ENCODE assay signal across 9 mouse cellular contexts in the genomic region with DNA sequence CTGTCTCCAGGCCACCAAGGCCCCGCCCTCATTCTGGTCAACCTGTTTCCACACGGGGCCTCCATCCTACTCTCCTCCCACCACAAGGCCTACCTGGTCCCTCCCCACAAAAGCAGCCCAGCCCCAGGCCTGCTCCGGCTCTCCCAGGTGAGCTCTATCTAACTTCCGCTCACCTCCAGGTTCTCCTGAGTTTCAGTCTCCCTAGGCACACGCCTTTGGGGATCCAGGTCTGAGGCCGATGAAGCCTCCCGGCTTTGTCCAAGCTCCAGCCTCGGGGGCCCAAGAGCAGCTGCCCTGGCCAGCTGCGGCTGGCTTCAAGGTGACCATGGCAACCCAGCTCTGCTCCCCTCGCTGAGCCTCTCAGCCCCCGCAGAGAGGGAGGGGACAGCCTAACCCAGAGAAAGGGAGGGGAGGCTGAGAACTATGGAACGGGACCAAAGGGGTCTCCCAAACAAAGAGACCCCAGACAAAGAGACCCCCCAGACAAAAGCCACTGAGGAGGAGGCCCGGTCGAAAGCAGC. TPM values are rescaled to one million over a fixed set of nuclear protein-coding genes. Genes with fewer than 3 reads are reported as not detected.
DNase-seq lines count a peak whose midpoint lies in the region; ATAC-seq lines count a peak whose summit lies in the region.
"Had no signal": no experiment of that assay in that cellular context is flagged by ENCODE, and none has a peak within 500 bp of the region (broad histone marks: within the 10 kb centered on the region; RNA-seq: fewer than 3 reads in every experiment).

No protein-coding gene starts in this region.

- ATAC-seq in hindbrain, embryonic 16.5 days: peak; percentile 57
- no peak for ATAC-seq in liver, embryonic 13.5 days (ENCODE audit: low read depth)
- no peak for ATAC-seq in frontal cortex, adult (ENCODE audit: low TSS enrichment)
- ATAC-seq in megakaryocyte, adult 5-6 weeks (ENCODE audit: poor library complexity, severe bottlenecking): no peak

- H3K4me1 ChIP-seq in hindbrain, embryonic 16.5 days (ENCODE audit: control insufficient read depth, insufficient read depth, low read depth, low read length): peaks cover 33% of the 10 kb centered on the region
- peaks cover 31% of the 10 kb centered on the region for H3K4me1 ChIP-seq in liver, embryonic 13.5 days (replicated peaks)

- no peaks in the 10 kb centered on the region for H3K9me3 ChIP-seq in hindbrain, embryonic 16.5 days (ENCODE audit: control insufficient read depth, low read length)
- H3K9me3 ChIP-seq in liver, embryonic 13.5 days (replicated peaks): no peaks in the 10 kb centered on the region

- H3K4me2 ChIP-seq in hindbrain, embryonic 16.5 days (ENCODE audit: low read length): peak overlapping the region; percentile 62
- peak overlapping the region; percentile 12 for H3K4me2 ChIP-seq in liver, embryonic 13.5 days

- H3K27ac ChIP-seq in hindbrain, embryonic 16.5 days (ENCODE audit: low read depth, low read length): peak overlapping the region; percentile 93
- H3K27ac ChIP-seq in liver, embryonic 13.5 days: no peak overlapping the region
- H3K27ac ChIP-seq: liver, embryonic 14.5 days had no signal

- no peaks in the 10 kb centered on the region for H3K27me3 ChIP-seq in hindbrain, embryonic 16.5 days (replicated peaks; ENCODE audit: control insufficient read depth, insufficient read depth, low read length)
- H3K27me3 ChIP-seq in liver, embryonic 13.5 days: peaks cover 79% of the 10 kb centered on the region

- H3K36me3 ChIP-seq in hindbrain, embryonic 16.5 days (ENCODE audit: control insufficient read depth, insufficient read depth, low read length): no peaks in the 10 kb centered on the region
- no peaks in the 10 kb centered on the region for H3K36me3 ChIP-seq in liver, embryonic 13.5 days

- H3K4me3 ChIP-seq in hindbrain, embryonic 16.5 days (ENCODE audit: low read length): peak overlapping the region; percentile 76
- 0 out of 2 replicates have a peak overlapping the region, but pooled peaks have one; percentile 12 for H3K4me3 ChIP-seq in liver, embryonic 13.5 days (replicated peaks)

- peak; percentile 56 to 63 for DNase-seq in layer of hippocampus, postnatal 10 days (ENCODE audit: low spot score in 2 of 2)
- DNase-seq in layer of hippocampus, adult 9-11 months: no peak
- peak; percentile 93 for DNase-seq in embryo, embryonic 11 days
- DNase-seq in liver, embryonic 13.5 days: no peak
- peak; percentile 58 for DNase-seq in yolk sac, embryonic 10.5 days (ENCODE audit: low spot score)

- H3K9ac ChIP-seq in hindbrain, embryonic 16.5 days (ENCODE audit: low read depth, low read length): peak overlapping the region; percentile 78
- H3K9ac ChIP-seq in liver, embryonic 13.5 days: no peak overlapping the region
- H3K9ac ChIP-seq: liver, embryonic 14.5 days had no signal

- 3% methylated on average over 14 of the region's 14 CpGs for WGBS in hindbrain, embryonic 16.5 days
- 8% methylated on average over 14 of the region's 14 CpGs for WGBS in liver, embryonic 13.5 days (ENCODE audit: insufficient replicate concordance)

RNA-seq across cellular contexts. Expression of a gene that starts 0.6 kb away (rescaled TPM):
- 10 to 100 TPM; 49.8 to 50.5 TPM for total RNA-seq in layer of hippocampus, postnatal 10 days (2021)
- 87.1 and 106 TPM in 2 replicates for polyA plus RNA-seq in hindbrain, embryonic 16.5 days (2015; fragmentation: Nextera tagmentation; extraction: Ambion mirVana)
- polyA plus RNA-seq in liver, embryonic 13.5 days (2015; fragmentation: Nextera tagmentation; extraction: Ambion mirVana): 2.9 and 3.7 TPM in 2 replicates
- 0.91 and 1.0 TPM in 2 replicates for total RNA-seq in megakaryocyte, adult 5-6 weeks (2015)
- 0.49 and 1.0 TPM in 2 replicates for total RNA-seq in megakaryocyte, adult 5-6 weeks (2017)

RNA-seq across cellular contexts. Expression of a gene that starts 30.3 kb away (rescaled TPM):
- total RNA-seq in layer of hippocampus, postnatal 10 days (2021): 10 to 100 TPM; 23.3 to 24.4 TPM
- polyA plus RNA-seq in hindbrain, embryonic 16.5 days (2015; fragmentation: Nextera tagmentation; extraction: Ambion mirVana): 27.8 and 28.1 TPM in 2 replicates
- polyA plus RNA-seq in liver, embryonic 13.5 days (2015; fragmentation: Nextera tagmentation; extraction: Ambion mirVana): 31.9 and 33.9 TPM in 2 replicates
- total RNA-seq in megakaryocyte, adult 5-6 weeks (2015): 13.4 and 15.1 TPM in 2 replicates
- total RNA-seq in megakaryocyte, adult 5-6 weeks (2017): 10.6 and 14.9 TPM in 2 replicates

RNA-seq across cellular contexts. Expression of a gene that starts 36.4 kb away (rescaled TPM):
- 10 to 100 TPM; 42.6 to 44.1 TPM for total RNA-seq in layer of hippocampus, postnatal 10 days (2021)
- polyA plus RNA-seq in hindbrain, embryonic 16.5 days (2015; fragmentation: Nextera tagmentation; extraction: Ambion mirVana): 16.7 and 17.9 TPM in 2 replicates
- polyA plus RNA-seq in liver, embryonic 13.5 days (2015; fragmentation: Nextera tagmentation; extraction: Ambion mirVana): 7.7 TPM in 2 replicates
- total RNA-seq in megakaryocyte, adult 5-6 weeks (2015): 2.1 and 5.3 TPM in 2 replicates
- total RNA-seq in megakaryocyte, adult 5-6 weeks (2017): 3.3 and 16.9 TPM in 2 replicates

Comparison
In these comparisons a context has a peak if more than half of its experiments do, and no peak if none do; other contexts are left out.
1. DNase-seq: peak in layer of hippocampus, postnatal 10 days (2 of 2), embryo, embryonic 11 days (single experiment) and yolk sac, embryonic 10.5 days (single experiment); none in layer of hippocampus, adult 9-11 months (single experiment) and liver, embryonic 13.5 days (single experiment).
2. RNA of a gene that starts 0.6 kb away (total RNA-seq): 49.8 to 50.5 TPM in layer of hippocampus, postnatal 10 days; 0.49 to 1.0 TPM in megakaryocyte, adult 5-6 weeks; every median in the first group is over 10 times any median in the second.